Mouse (Mus musculus) heart, adult 2 months (tissue): ENCODE measurements at regions not wholly inside any gene's neighbourhood (a gene's known extent, or its start where the extent isn't known, plus 50 kb on each side); places are given as distances from the start of the nearest gene placed in this dataset.

ENCODE experiments used
- CTCF ChIP-seq: fragments of 200-600 bp; IDR thresholded peaks from 2 replicates; pipeline ENCODE4 v1.8.1; 2022; ENCODE audit warnings: antibody characterized with exemption, mild to moderate bottlenecking, moderate library complexity
- EP300 ChIP-seq: fragments of 200-500 bp; IDR thresholded peaks from 2 replicates; pipeline ENCODE4 v1.6.1; 2011; ENCODE audit warnings: low read depth, low read length, control low read depth; ENCODE audit not compliant: insufficient read depth
- POLR2A ChIP-seq: fragments of 200-500 bp; IDR thresholded peaks from 2 replicates; pipeline ENCODE4 v1.6.1; 2011; ENCODE audit warnings: mild to moderate bottlenecking, low read depth, low read length, control low read depth; ENCODE audit not compliant: insufficient read depth

GRCm38 (mm10) chr17:47144996-47145395 lies 134.6 kb upstream of the Ubr2 start:
- TF ChIP-seq EP300 (no peak), POLR2A (no peak), CTCF (no peak)
